9 mouse cellular contexts compared by ENCODE assay signal in genomic region chr15:85132193-85132520, GRCm38 (mm10). TPM values are rescaled to one million over a fixed set of nuclear protein-coding genes. Genes with fewer than 3 reads are reported as not detected.
DNase-seq lines count a peak whose midpoint lies in the region; ATAC-seq lines count a peak whose summit lies in the region.
"Had no signal": no experiment of that assay in that cellular context is flagged by ENCODE, and none has a peak within 500 bp of the region (broad histone marks: within the 10 kb centered on the region; RNA-seq: fewer than 3 reads in every experiment).

No protein-coding gene starts in this region.

- H3K4me3 ChIP-seq in kidney, embryonic 15.5 days (replicated peaks): peak overlapping the region; percentile 38
- H3K4me3 ChIP-seq in embryonic facial prominence, embryonic 14.5 days (ENCODE audit: low read depth, low read length): peak overlapping the region; percentile 33
- H3K4me3 ChIP-seq in intestine, embryonic 14.5 days (ENCODE audit: low read depth, low read length): peak overlapping the region; percentile 28
- H3K4me3 ChIP-seq in midbrain, embryonic 15.5 days: peak overlapping the region; percentile 39

- H3K4me1 ChIP-seq in kidney, embryonic 15.5 days: peaks cover 19% of the 10 kb centered on the region
- H3K4me1 ChIP-seq in embryonic facial prominence, embryonic 14.5 days (ENCODE audit: control insufficient read depth, insufficient read depth, low read length): peaks cover 10% of the 10 kb centered on the region
- H3K4me1 ChIP-seq in intestine, embryonic 14.5 days (replicated peaks; ENCODE audit: control insufficient read depth, insufficient read depth, low read length): peaks cover 10% of the 10 kb centered on the region
- peaks cover 11% of the 10 kb centered on the region for H3K4me1 ChIP-seq in midbrain, embryonic 15.5 days

- peaks cover 3% of the 10 kb centered on the region; the same call in 1 of the 2 replicates for H3K27me3 ChIP-seq in kidney, embryonic 15.5 days
- no peaks in the 10 kb centered on the region for H3K27me3 ChIP-seq in embryonic facial prominence, embryonic 14.5 days (replicated peaks; ENCODE audit: control insufficient read depth, insufficient read depth, low read length)
- H3K27me3 ChIP-seq in intestine, embryonic 14.5 days (replicated peaks; ENCODE audit: control insufficient read depth, insufficient read depth, low read length): no peaks in the 10 kb centered on the region
- no peaks in the 10 kb centered on the region for H3K27me3 ChIP-seq in midbrain, embryonic 15.5 days (replicated peaks)

- no peak overlapping the region for H3K27ac ChIP-seq in kidney, embryonic 15.5 days
- no peak overlapping the region; the same call in 1 of the 2 replicates for H3K27ac ChIP-seq in embryonic facial prominence, embryonic 14.5 days (replicated peaks; ENCODE audit: low read depth, low read length)
- no peak overlapping the region for H3K27ac ChIP-seq in intestine, embryonic 14.5 days (ENCODE audit: low read depth)
- H3K27ac ChIP-seq in midbrain, embryonic 15.5 days: no peak overlapping the region

- no peaks in the 10 kb centered on the region for H3K36me3 ChIP-seq in kidney, embryonic 15.5 days
- no peaks in the 10 kb centered on the region for H3K36me3 ChIP-seq in embryonic facial prominence, embryonic 14.5 days (ENCODE audit: control insufficient read depth, insufficient read depth, low read length)
- no peaks in the 10 kb centered on the region for H3K36me3 ChIP-seq in intestine, embryonic 14.5 days (ENCODE audit: control insufficient read depth, insufficient read depth, low read length)
- no peaks in the 10 kb centered on the region for H3K36me3 ChIP-seq in midbrain, embryonic 15.5 days (replicated peaks)
- H3K36me3 ChIP-seq: G1E had no signal

- peak overlapping the region; percentile 72 for H3K4me2 ChIP-seq in kidney, embryonic 15.5 days
- peak overlapping the region; percentile 56 for H3K4me2 ChIP-seq in embryonic facial prominence, embryonic 14.5 days (ENCODE audit: low read depth, low read length)
- H3K4me2 ChIP-seq in intestine, embryonic 14.5 days (ENCODE audit: low read length): peak overlapping the region; percentile 56
- peak overlapping the region; percentile 71 for H3K4me2 ChIP-seq in midbrain, embryonic 15.5 days

- WGBS in kidney, embryonic 15.5 days: 17% methylated on average over 10 of the region's 10 CpGs
- 15% methylated on average over 10 of the region's 10 CpGs for WGBS in embryonic facial prominence, embryonic 14.5 days
- 18% methylated on average over 10 of the region's 10 CpGs for WGBS in intestine, embryonic 14.5 days
- whole genome bisulfite sequencing in midbrain, embryonic 15.5 days: 17% methylated on average over 10 of the region's 10 CpGs

- peaks cover 4% of the 10 kb centered on the region; the same call in 1 of the 2 replicates for H3K9me3 ChIP-seq in kidney, embryonic 15.5 days (replicated peaks)
- no peaks in the 10 kb centered on the region for H3K9me3 ChIP-seq in embryonic facial prominence, embryonic 14.5 days (ENCODE audit: control insufficient read depth, low read length)
- H3K9me3 ChIP-seq in intestine, embryonic 14.5 days (ENCODE audit: control insufficient read depth, low read length): 0 out of 2 replicates have a peak, but pooled peaks cover 5% of the 10 kb centered on the region
- no peaks in the 10 kb centered on the region for H3K9me3 ChIP-seq in midbrain, embryonic 15.5 days

- ATAC-seq in kidney, embryonic 15.5 days (replicated peaks; ENCODE audit: low FRiP score): no peak
- 0 out of 2 replicates have a peak, but pooled peaks have one; percentile 23 for ATAC-seq in embryonic facial prominence, embryonic 14.5 days (ENCODE audit: low read depth)
- ATAC-seq in intestine, embryonic 14.5 days (replicated peaks; ENCODE audit: low FRiP score, low TSS enrichment, low read depth): peak; percentile 32; the same call in 1 of the 2 replicates
- peak; percentile 17; the same call in 1 of the 2 replicates for ATAC-seq in midbrain, embryonic 15.5 days (replicated peaks)

- DNase-seq in kidney, postnatal 10 days: no peak
- no peak for DNase-seq in embryonic facial prominence, embryonic 14.5 days (ENCODE audit: low spot score)
- DNase-seq in intestine, embryonic 14.5 days (ENCODE audit: low spot score): no peak
- no peak for DNase-seq in thymus, postnatal 14 days
- no peak for DNase-seq in spleen, postnatal 36 days (ENCODE audit: low spot score in 2 of 2)
- no peak for DNase-seq in retina, embryonic 14.5 days (ENCODE audit: low spot score)

- H3K9ac ChIP-seq in kidney, embryonic 15.5 days: 0 out of 2 replicates have a peak overlapping the region, but pooled peaks have one; percentile 26
- H3K9ac ChIP-seq in embryonic facial prominence, embryonic 14.5 days (ENCODE audit: low read depth, low read length): peak overlapping the region; percentile 26; the same call in 1 of the 2 replicates
- H3K9ac ChIP-seq in intestine, embryonic 14.5 days (ENCODE audit: low read length): peak overlapping the region; percentile 16; the same call in 1 of the 2 replicates
- H3K9ac ChIP-seq in midbrain, embryonic 15.5 days: peak overlapping the region; percentile 9; the same call in 1 of the 2 replicates

RNA-seq across cellular contexts. Expression of gene Ribc2, which starts 0.3 kb away (rescaled TPM):
- 0.53 TPM in 2 replicates for polyA plus RNA-seq in kidney, embryonic 15.5 days (2015; fragmentation: Nextera tagmentation; extraction: Ambion mirVana)
- polyA plus RNA-seq in embryonic facial prominence, embryonic 14.5 days (2014; fragmentation: Nextera tagmentation; extraction: Ambion mirVana): 0.67 and 0.69 TPM in 2 replicates
- polyA plus RNA-seq in intestine, embryonic 14.5 days (2014; fragmentation: Nextera tagmentation; extraction: Ambion mirVana): 0.20 and 0.40 TPM in 2 replicates
- 1.0 and 1.3 TPM in 2 replicates for polyA plus RNA-seq in midbrain, embryonic 15.5 days (2015; fragmentation: Nextera tagmentation; extraction: Ambion mirVana)
- polyA plus RNA-seq: G1E had no signal

RNA-seq across cellular contexts. Expression of gene Smc1b, which starts 0.4 kb away (rescaled TPM):
- 0.21 and 0.22 TPM in 2 replicates for polyA plus RNA-seq in kidney, embryonic 15.5 days (2015; fragmentation: Nextera tagmentation; extraction: Ambion mirVana)
- 0.17 and 0.30 TPM in 2 replicates for polyA plus RNA-seq in embryonic facial prominence, embryonic 14.5 days (2014; fragmentation: Nextera tagmentation; extraction: Ambion mirVana)
- 0.22 and 0.23 TPM in 2 replicates for polyA plus RNA-seq in intestine, embryonic 14.5 days (2014; fragmentation: Nextera tagmentation; extraction: Ambion mirVana)
- polyA plus RNA-seq in midbrain, embryonic 15.5 days (2015; fragmentation: Nextera tagmentation; extraction: Ambion mirVana): 0.14 TPM in 2 replicates
- polyA plus RNA-seq: G1E had no signal
